Mouse (Mus musculus): ENCODE measurements around the gene Clic4. TPM values are rescaled to one million over a fixed set of nuclear protein-coding genes. Genes with fewer than 3 reads are reported as not detected.

Clic4 gene
- polyA plus RNA-seq, 1 experiment from 2014 or later = 211 TPM

GRCm38 (mm10) chr4:135306533-135306932, 33.9 kb upstream of the Clic4 start:
- H3K27ac ChIP-seq (ENCODE audit: low read length) = peak overlapping the region; percentile 80
- TF ChIP-seq EP300 (IDR thresholded peaks at IDR 0.05) (no peak), CTCF (IDR thresholded peaks at IDR 0.05) (no peak; the same call in 1 of the 2 replicates)
- no peaks in the 10 kb centered on the region for H3K9me3 ChIP-seq (ENCODE audit: low read length)
- H3K27me3 ChIP-seq (replicated peaks; ENCODE audit: insufficient read depth, low read length) = no peaks in the 10 kb centered on the region
- no peak overlapping the region for H3K9ac ChIP-seq (replicated peaks; ENCODE audit: low read depth)
- ATAC-seq (peak; percentile 63), DNase-seq (ENCODE audit: low spot score) (peak; percentile 64)
- H3K4me2 ChIP-seq (replicated peaks; ENCODE audit: low read depth, low read length) = no peak overlapping the region
- peaks cover 12% of the 10 kb centered on the region for H3K4me1 ChIP-seq (ENCODE audit: insufficient read depth, low read depth, low read length)
- H3K4me3 ChIP-seq (ENCODE audit: low read depth, low read length) = no peak overlapping the region
- no peaks in the 10 kb centered on the region for H3K36me3 ChIP-seq (ENCODE audit: insufficient read depth, low read length)
- 20% methylated on average over 4 of the region's 4 CpGs for WGBS

GRCm38 (mm10) chr4:135302261-135302660, 29.6 kb upstream of the Clic4 start:
- TF ChIP-seq CTCF (IDR thresholded peaks at IDR 0.05) (no peak), EP300 (IDR thresholded peaks at IDR 0.05) (no peak)
- Histone ChIP-seq H3K4me2 (replicated peaks; ENCODE audit: low read depth, low read length) (no peak overlapping the region), H3K4me3 (ENCODE audit: low read depth, low read length) (no peak overlapping the region), H3K27ac (ENCODE audit: low read length) (no peak overlapping the region), H3K9ac (replicated peaks; ENCODE audit: low read depth) (no peak overlapping the region), H3K9me3 (ENCODE audit: low read length) (no peaks in the 10 kb centered on the region), H3K36me3 (ENCODE audit: insufficient read depth, low read length) (no peaks in the 10 kb centered on the region), H3K27me3 (replicated peaks; ENCODE audit: insufficient read depth, low read length) (no peaks in the 10 kb centered on the region), H3K4me1 (ENCODE audit: insufficient read depth, low read depth, low read length) (peaks cover 20% of the 10 kb centered on the region)
- DNase-seq (ENCODE audit: low spot score) (peak; percentile 46), ATAC-seq (no peak)
- 53% methylated on average over 10 of the region's 10 CpGs for WGBS

GRCm38 (mm10) chr4:135301166-135301565, 28.6 kb upstream of the Clic4 start:
- Histone ChIP-seq H3K9ac (replicated peaks; ENCODE audit: low read depth) (no peak overlapping the region), H3K27me3 (replicated peaks; ENCODE audit: insufficient read depth, low read length) (no peaks in the 10 kb centered on the region), H3K36me3 (ENCODE audit: insufficient read depth, low read length) (no peaks in the 10 kb centered on the region), H3K4me2 (replicated peaks; ENCODE audit: low read depth, low read length) (no peak overlapping the region), H3K4me1 (ENCODE audit: insufficient read depth, low read depth, low read length) (peaks cover 17% of the 10 kb centered on the region), H3K27ac (ENCODE audit: low read length) (peak overlapping the region; percentile 51; the same call in 1 of the 2 replicates), H3K9me3 (ENCODE audit: low read length) (no peaks in the 10 kb centered on the region), H3K4me3 (ENCODE audit: low read depth, low read length) (no peak overlapping the region)
- peak; percentile 85 for DNase-seq (ENCODE audit: low spot score)
- ATAC-seq = peak; percentile 11
- no peak for TF ChIP-seq CTCF (IDR thresholded peaks at IDR 0.05)
- TF ChIP-seq EP300 (IDR thresholded peaks at IDR 0.05) = no peak
- 64% methylated on average over 3 of the region's 3 CpGs for WGBS

- H3K27me3 ChIP-seq (replicated peaks; ENCODE audit: insufficient read depth, low read length) = no peaks in the 10 kb centered on the region
- peaks cover 17% of the 10 kb centered on the region for H3K4me1 ChIP-seq (ENCODE audit: insufficient read depth, low read depth, low read length)
- H3K9ac ChIP-seq (replicated peaks; ENCODE audit: low read depth) = no peak overlapping the region
- H3K36me3 ChIP-seq (ENCODE audit: insufficient read depth, low read length) = no peaks in the 10 kb centered on the region
- H3K4me2 ChIP-seq (replicated peaks; ENCODE audit: low read depth, low read length) = no peak overlapping the region
- no peaks in the 10 kb centered on the region for H3K9me3 ChIP-seq (ENCODE audit: low read length)
- no peak overlapping the region for H3K4me3 ChIP-seq (ENCODE audit: low read depth, low read length)
- no peak for TF ChIP-seq EP300 (IDR thresholded peaks at IDR 0.05)
- TF ChIP-seq CTCF (IDR thresholded peaks at IDR 0.05) = no peak
- ATAC-seq = no peak
- WGBS = 89% methylated on average over 26 of the region's 26 CpGs
- H3K27ac ChIP-seq (ENCODE audit: low read length) = no peak overlapping the region
- no peak for DNase-seq (ENCODE audit: low spot score)
Measured at GRCm38 (mm10) chr4:135300248-135301041, 27.8 kb upstream of the Clic4 start.

GRCm38 (mm10) chr4:135298680-135299079, 26.1 kb upstream of the Clic4 start:
- Histone ChIP-seq H3K9ac (replicated peaks; ENCODE audit: low read depth) (no peak overlapping the region), H3K27ac (ENCODE audit: low read length) (peak overlapping the region; percentile 83), H3K36me3 (ENCODE audit: insufficient read depth, low read length) (no peaks in the 10 kb centered on the region), H3K27me3 (replicated peaks; ENCODE audit: insufficient read depth, low read length) (no peaks in the 10 kb centered on the region), H3K4me2 (replicated peaks; ENCODE audit: low read depth, low read length) (no peak overlapping the region), H3K9me3 (ENCODE audit: low read length) (no peaks in the 10 kb centered on the region), H3K4me3 (ENCODE audit: low read depth, low read length) (no peak overlapping the region), H3K4me1 (ENCODE audit: insufficient read depth, low read depth, low read length) (peaks cover 17% of the 10 kb centered on the region)
- TF ChIP-seq CTCF (IDR thresholded peaks at IDR 0.05) = no peak
- peak; percentile 66 for TF ChIP-seq EP300 (IDR thresholded peaks at IDR 0.05)
- DNase-seq (ENCODE audit: low spot score) (peak; percentile 77), ATAC-seq (peak; percentile 47)
- 50% methylated on average over 10 of the region's 10 CpGs for WGBS

- H3K27ac ChIP-seq (ENCODE audit: low read length) = peak overlapping the region; percentile 83
- H3K9ac ChIP-seq (replicated peaks; ENCODE audit: low read depth) = no peak overlapping the region
- ATAC-seq = peak; percentile 76
- 41% methylated on average over 15 of the region's 15 CpGs for WGBS
- no peaks in the 10 kb centered on the region for H3K9me3 ChIP-seq (ENCODE audit: low read length)
- no peaks in the 10 kb centered on the region for H3K36me3 ChIP-seq (ENCODE audit: insufficient read depth, low read length)
- TF ChIP-seq CTCF (IDR thresholded peaks at IDR 0.05) = no peak
- no peak for TF ChIP-seq EP300 (IDR thresholded peaks at IDR 0.05)
- H3K4me1 ChIP-seq (ENCODE audit: insufficient read depth, low read depth, low read length) = peaks cover 17% of the 10 kb centered on the region
- DNase-seq (ENCODE audit: low spot score) = peak; percentile 82
- H3K4me2 ChIP-seq (replicated peaks; ENCODE audit: low read depth, low read length) = no peak overlapping the region
- no peaks in the 10 kb centered on the region for H3K27me3 ChIP-seq (replicated peaks; ENCODE audit: insufficient read depth, low read length)
- no peak overlapping the region for H3K4me3 ChIP-seq (ENCODE audit: low read depth, low read length)
Measured at GRCm38 (mm10) chr4:135297931-135298546, 25.4 kb upstream of the Clic4 start.
